Mouse (Mus musculus) heart, adult 2 months (tissue): ENCODE results near the gene Pdgfa. TPM values are rescaled to one million over a fixed set of nuclear protein-coding genes. Genes with fewer than 3 reads are reported as not detected.
A peak's percentile ranks its signal among the peaks of the same experiment; 100 is the strongest.

Experiments used
- DNase-seq, 2 experiments: peaks; one replicate each; pipeline ENCODE4 v3.0.0; 2021
- H3K27ac ChIP-seq: fragments of 200-600 bp; 2 replicates; pipeline ENCODE4 v1.8.1; 2022
- H3K27me3 ChIP-seq: fragments of 200-500 bp; 2 replicates; pipeline ENCODE4 v1.6.1; 2012; ENCODE audit warnings: mild to moderate bottlenecking, low read length, inconsistent platforms, mixed read lengths; ENCODE audit not compliant: control insufficient read depth, insufficient read depth
- H3K36me3 ChIP-seq: fragments of 200-500 bp; 2 replicates; pipeline ENCODE4 v1.6.1; 2012; ENCODE audit warnings: low read length, inconsistent platforms; ENCODE audit not compliant: control insufficient read depth, insufficient read depth
- H3K4me1 ChIP-seq: fragments of 200-500 bp; 2 replicates; pipeline ENCODE4 v1.6.1; 2011; ENCODE audit warnings: low read length; ENCODE audit not compliant: control insufficient read depth, insufficient read depth
- H3K4me3 ChIP-seq: fragments of 200-600 bp; 2 replicates; pipeline ENCODE4 v1.8.1; 2022
- H3K79me2 ChIP-seq: fragments of 200-500 bp; replicated peaks from 2 replicates; pipeline ENCODE4 v1.6.1; 2012; ENCODE audit warnings: mild to moderate bottlenecking, inconsistent platforms, low read length, moderate library complexity, mixed read lengths; ENCODE audit not compliant: control insufficient read depth, insufficient read depth
- H3K9ac ChIP-seq: fragments of 200-500 bp; 2 replicates; pipeline ENCODE4 v1.6.1; 2012; ENCODE audit warnings: low read depth, mild to moderate bottlenecking, control low read depth, inconsistent platforms, low read length, mixed read lengths
- CTCF ChIP-seq: fragments of 200-600 bp; IDR thresholded peaks from 2 replicates; pipeline ENCODE4 v1.8.1; 2022; ENCODE audit warnings: antibody characterized with exemption, mild to moderate bottlenecking, moderate library complexity
- EP300 ChIP-seq: fragments of 200-500 bp; IDR thresholded peaks from 2 replicates; pipeline ENCODE4 v1.6.1; 2011; ENCODE audit warnings: low read depth, low read length, control low read depth; ENCODE audit not compliant: insufficient read depth
- POLR2A ChIP-seq: fragments of 200-500 bp; IDR thresholded peaks from 2 replicates; pipeline ENCODE4 v1.6.1; 2011; ENCODE audit warnings: mild to moderate bottlenecking, low read depth, low read length, control low read depth; ENCODE audit not compliant: insufficient read depth
- WGBS: fragments of 180-500 bp; shearing (Covaris S2); methylation state at CpG from one replicate; pipeline ENCODE4 v1.1.7; 2018; 5-methylcytosine and 5-hydroxymethylcytosine counted together
- intact Hi-C: fragments of 180-260 bp; cut with DNase I; formaldehyde crosslinking; loops from one replicate; pipeline ENCODE4 v1.15.1; 2025
- polyA plus RNA-seq: library from polyadenylated mRNA; depleted of rRNA; stranded (reverse); fragments of >200 nt; gene quantifications from 2 replicates; pipeline ENCODE4 v1.2.3, GENCODE M21; 2012
- total RNA-seq, 2 experiments: library from RNA; stranded (reverse); gene quantifications; 2 replicates each; pipeline ENCODE4 v1.2.3; 2021

Gene Pdgfa
- total and polyA plus RNA-seq, 3 experiments: 14.2 to 20.7 (median 19.6) TPM

DNA sequence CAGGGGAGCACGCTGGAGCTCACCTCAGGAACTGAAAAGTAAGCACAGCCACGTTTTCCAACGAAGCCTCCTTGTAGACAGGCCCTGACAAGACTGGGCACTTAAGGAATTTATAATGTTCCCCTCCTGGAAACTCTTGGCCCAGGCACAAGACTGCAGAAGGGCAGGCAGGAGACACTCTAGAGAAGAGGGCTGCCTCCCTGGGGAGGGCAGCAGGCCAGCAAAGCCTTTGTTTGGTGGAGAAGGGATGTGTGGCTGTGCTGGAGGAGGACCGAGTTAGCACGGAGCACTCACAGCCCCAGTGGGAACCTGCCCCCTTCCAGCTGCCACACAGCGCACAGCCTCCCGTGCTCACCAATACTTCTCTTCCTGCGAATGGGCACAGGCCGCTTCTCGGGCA lies 9.2 kb downstream of the Pdgfa start:
- no peaks in the 10 kb centered on the region; the same call in 1 of the 2 replicates for H3K79me2 ChIP-seq
- no peaks in the 10 kb centered on the region for H3K27me3 ChIP-seq
- H3K4me3 ChIP-seq: no peak overlapping the region
- DNase-seq: no peak
- intact Hi-C loops: no loop called here
- TF ChIP-seq EP300: no peak
- TF ChIP-seq CTCF: no peak
- TF ChIP-seq POLR2A: no peak
- 59% methylated on average over 10 of the region's 10 CpGs for WGBS
- no peak overlapping the region; the same call in 1 of the 2 replicates for H3K27ac ChIP-seq
- H3K9ac ChIP-seq: no peak overlapping the region
- H3K4me1 ChIP-seq: peaks cover 10% of the 10 kb centered on the region
- peaks cover 10% of the 10 kb centered on the region for H3K36me3 ChIP-seq

DNA sequence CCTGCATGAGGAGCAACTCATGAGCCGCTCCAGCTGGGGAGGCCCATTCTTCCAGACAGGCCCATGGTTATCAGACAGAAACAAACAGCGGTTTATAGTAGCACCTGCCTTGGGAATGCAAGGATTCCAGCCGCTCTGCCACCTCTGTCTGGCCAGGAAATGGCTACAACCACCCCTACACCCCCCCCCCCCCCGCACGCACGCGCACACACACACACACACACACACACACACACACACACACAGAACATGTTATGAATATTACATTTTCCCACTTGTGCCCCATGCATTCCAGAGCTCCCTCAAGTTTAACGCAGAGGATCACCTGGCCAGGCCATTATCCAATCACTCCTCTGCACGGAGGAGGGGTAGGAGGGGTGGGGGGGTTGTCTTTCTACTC lies 15.2 kb downstream of the Pdgfa start:
- Histone ChIP-seq H3K4me1 (peaks cover 5% of the 10 kb centered on the region), H3K27me3 (no peaks in the 10 kb centered on the region), H3K79me2 (no peaks in the 10 kb centered on the region; the same call in none of the 2 replicates), H3K9ac (no peak overlapping the region), H3K4me3 (no peak overlapping the region), H3K27ac (no peak overlapping the region), H3K36me3 (no peaks in the 10 kb centered on the region)
- DNase-seq: no peak
- 72% methylated on average over 8 of the region's 9 CpGs for WGBS
- TF ChIP-seq CTCF (no peak), POLR2A (no peak), EP300 (no peak)
- intact Hi-C loops: no loop called here

DNA sequence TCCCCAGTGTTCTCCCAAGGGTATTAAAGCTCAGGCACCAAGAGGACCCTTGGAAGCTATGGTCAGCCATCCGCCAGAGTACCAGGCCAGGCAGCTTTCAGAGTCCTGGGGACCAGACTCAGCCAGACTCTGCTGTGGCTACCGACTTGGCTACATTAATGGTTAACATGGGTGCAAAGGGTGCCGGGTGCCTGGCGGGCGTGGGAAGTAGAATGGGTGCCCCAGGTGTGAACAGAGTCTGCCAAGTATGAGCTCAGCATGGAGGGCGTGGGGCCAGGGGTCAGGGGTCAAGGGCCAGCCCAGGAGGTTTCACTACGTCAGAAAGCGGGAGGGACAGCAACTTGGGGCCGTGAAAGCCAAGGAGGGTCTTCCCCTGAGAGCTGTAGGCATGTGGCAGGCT lies 16.6 kb downstream of the Pdgfa start:
- Histone ChIP-seq H3K9ac (no peak overlapping the region), H3K36me3 (no peaks in the 10 kb centered on the region), H3K4me1 (peaks cover 5% of the 10 kb centered on the region), H3K4me3 (no peak overlapping the region), H3K79me2 (no peaks in the 10 kb centered on the region; the same call in none of the 2 replicates), H3K27ac (no peak overlapping the region), H3K27me3 (no peaks in the 10 kb centered on the region)
- TF ChIP-seq POLR2A (no peak), CTCF (no peak)
- WGBS: 85% methylated on average over 9 of the region's 9 CpGs
- intact Hi-C loops: no loop called here
- no peak for DNase-seq

DNA sequence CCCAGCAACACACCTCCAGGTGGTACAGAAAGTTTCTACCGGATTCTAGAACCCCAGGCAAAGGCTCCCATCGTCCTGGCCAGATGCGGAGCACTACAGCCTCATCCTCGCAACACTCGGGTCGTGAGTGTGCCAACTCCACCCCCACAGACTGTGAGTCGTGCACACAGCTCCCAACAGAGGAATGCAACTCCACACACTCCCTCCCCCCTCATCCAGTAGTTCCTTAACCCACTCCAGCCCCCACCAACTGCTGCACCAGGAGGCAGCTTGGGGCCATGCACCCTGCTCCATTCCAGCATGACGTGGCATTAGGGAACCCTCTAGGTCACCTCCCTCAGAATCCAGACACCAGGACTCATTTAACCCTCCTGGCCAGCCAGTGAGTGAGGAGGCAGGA lies 17.3 kb downstream of the Pdgfa start:
- H3K27ac ChIP-seq: no peak overlapping the region
- no peaks in the 10 kb centered on the region for H3K27me3 ChIP-seq
- H3K4me1 ChIP-seq: peaks cover 5% of the 10 kb centered on the region
- TF ChIP-seq POLR2A (no peak), EP300 (no peak), CTCF (no peak)
- no peak for DNase-seq
- H3K9ac ChIP-seq: no peak overlapping the region
- intact Hi-C loops: no loop called here
- 50% methylated on average over 8 of the region's 8 CpGs for WGBS
- H3K79me2 ChIP-seq: no peaks in the 10 kb centered on the region; the same call in none of the 2 replicates
- no peak overlapping the region for H3K4me3 ChIP-seq
- H3K36me3 ChIP-seq: no peaks in the 10 kb centered on the region

DNA sequence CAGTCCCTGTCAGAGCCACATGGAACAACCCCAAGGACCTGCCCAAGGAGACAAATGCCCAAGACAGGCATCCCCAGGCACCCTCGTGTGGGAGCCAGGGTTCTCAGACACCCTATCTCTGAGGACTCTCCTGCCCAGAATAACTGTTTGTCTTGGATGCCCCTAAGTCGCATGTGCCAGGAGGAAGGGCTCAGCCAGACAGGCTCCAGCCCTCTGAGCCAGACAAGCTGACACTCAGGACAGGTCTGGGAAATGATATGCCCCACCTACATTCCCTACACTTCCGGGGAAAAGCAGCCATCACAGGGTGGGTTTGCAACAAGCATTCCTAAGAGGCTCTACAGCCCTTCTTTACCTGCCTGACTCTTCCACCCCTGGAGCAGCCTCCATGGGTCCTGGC lies 19.4 kb downstream of the Pdgfa start:
- 18% methylated on average over 3 of the region's 3 CpGs for WGBS
- intact Hi-C loops: no loop called here
- no peaks in the 10 kb centered on the region for H3K27me3 ChIP-seq
- no peak overlapping the region for H3K4me3 ChIP-seq
- no peaks in the 10 kb centered on the region for H3K36me3 ChIP-seq
- H3K4me1 ChIP-seq: peaks cover 5% of the 10 kb centered on the region
- TF ChIP-seq CTCF (no peak), EP300 (no peak), POLR2A (no peak)
- H3K79me2 ChIP-seq: no peaks in the 10 kb centered on the region; the same call in 1 of the 2 replicates
- peak in 1 of 2 experiments; percentile 34 for DNase-seq
- H3K27ac ChIP-seq: no peak overlapping the region
- no peak overlapping the region for H3K9ac ChIP-seq

DNA sequence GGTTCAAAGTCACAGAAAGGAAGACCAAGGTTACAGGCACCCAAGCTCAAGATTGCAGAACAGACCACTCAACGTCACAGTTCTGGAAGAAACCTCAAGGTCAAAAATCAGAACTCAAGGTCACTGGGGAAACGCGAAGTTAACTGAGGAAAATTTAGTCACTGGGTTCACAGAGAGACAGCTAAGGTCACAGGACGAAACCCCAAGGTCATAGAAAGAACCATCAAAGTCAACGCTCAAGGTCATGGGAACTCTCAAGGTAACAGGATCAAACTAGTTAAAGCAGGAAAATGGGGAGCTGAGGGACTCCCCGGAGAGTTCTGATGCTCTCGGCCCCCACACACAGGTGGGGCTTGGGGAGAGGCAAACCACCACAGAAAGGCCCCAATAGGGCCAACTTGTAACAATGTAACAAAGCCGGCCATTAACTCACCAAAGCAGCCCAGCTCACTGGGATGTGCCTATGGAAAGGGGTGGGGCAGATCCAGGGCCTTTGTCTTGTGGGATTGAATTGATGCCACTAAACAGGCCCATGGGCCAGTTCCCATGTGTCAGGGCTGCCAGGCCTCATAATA lies 22.2 kb downstream of the Pdgfa start:
- DNase-seq: no peak
- H3K4me3 ChIP-seq: no peak overlapping the region
- H3K36me3 ChIP-seq: no peaks in the 10 kb centered on the region
- no peak overlapping the region for H3K9ac ChIP-seq
- no peaks in the 10 kb centered on the region for H3K27me3 ChIP-seq
- peaks cover 7% of the 10 kb centered on the region for H3K4me1 ChIP-seq
- intact Hi-C loops: no loop called here
- H3K79me2 ChIP-seq: no peaks in the 10 kb centered on the region
- WGBS: 89% methylated on average over 8 of the region's 8 CpGs
- H3K27ac ChIP-seq: no peak overlapping the region; the same call in 1 of the 2 replicates
- TF ChIP-seq CTCF (no peak), EP300 (no peak), POLR2A (no peak)
